Comparison of ENCODE assay signal across 15 mouse cellular contexts in the genomic region with DNA sequence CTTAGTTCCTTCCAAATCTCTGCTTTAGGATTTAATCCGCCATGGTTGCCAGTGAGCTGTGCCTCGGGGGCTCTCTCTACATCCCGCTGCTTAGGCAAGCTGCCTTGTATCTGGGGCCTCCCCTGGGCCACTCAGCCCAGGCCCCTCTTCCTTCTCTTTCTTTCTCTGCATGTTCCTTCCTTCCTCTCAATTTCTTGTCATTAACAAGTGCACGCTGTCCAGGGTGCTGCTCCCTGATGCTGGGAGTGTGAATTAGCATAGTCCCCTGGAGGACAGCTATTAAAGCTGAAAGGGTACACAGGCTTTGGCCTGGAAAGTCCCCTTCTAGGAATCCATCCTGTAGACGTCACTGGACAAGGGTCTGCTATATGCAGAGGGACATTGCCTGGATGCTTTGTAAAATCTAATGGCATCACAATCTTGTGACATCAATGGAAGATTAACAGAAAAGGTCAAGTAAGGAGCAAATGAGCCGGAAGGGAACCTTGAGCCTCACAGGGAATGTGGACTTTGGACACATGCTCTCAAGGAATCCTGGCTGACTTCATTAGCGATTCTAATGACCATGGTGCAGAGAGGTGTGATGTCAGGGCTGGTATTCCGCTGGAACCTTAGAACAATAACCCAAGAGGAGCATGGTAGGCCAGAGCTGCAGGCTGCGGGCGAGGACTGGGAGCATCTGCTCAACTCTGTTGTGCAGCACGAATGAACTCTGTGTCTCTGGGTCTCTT. TPM values are rescaled to one million over a fixed set of nuclear protein-coding genes. Genes with fewer than 3 reads are reported as not detected.
DNase-seq lines count a peak whose midpoint lies in the region; ATAC-seq and TF ChIP-seq lines count a peak whose summit lies in the region.
"Had no signal": no experiment of that assay in that cellular context is flagged by ENCODE, and none has a peak within 500 bp of the region (broad histone marks: within the 10 kb centered on the region; RNA-seq: fewer than 3 reads in every experiment).

No protein-coding gene starts in this region.

- H3K79me2 ChIP-seq in MEL (ENCODE audit: control insufficient read depth, insufficient read depth, low read length, poor library complexity), result no peaks in the 10 kb centered on the region

- intact Hi-C loops in heart, postnatal 36 days (cut with DNase I), result no loop called here

- H3K27ac ChIP-seq in hindbrain, embryonic 11.5 days (ENCODE audit: low read depth, low read length), result no peak overlapping the region
- H3K27ac ChIP-seq in hindbrain, postnatal 0 days, result no peak overlapping the region
- H3K27ac ChIP-seq in MEL (ENCODE audit: control insufficient read depth, low read depth, low read length), result no peak overlapping the region
- H3K27ac ChIP-seq in kidney, adult 2 months (ENCODE audit: insufficient read depth, low read depth, low read length), result no peak overlapping the region
- no peak overlapping the region for H3K27ac ChIP-seq in limb, embryonic 14.5 days (replicated peaks; ENCODE audit: low read depth, low read length)
- H3K27ac ChIP-seq: neural tube, embryonic 12.5 days had no signal

- 44% methylated on average over 11 of the region's 11 CpGs for whole genome bisulfite sequencing in hindbrain, embryonic 11.5 days
- WGBS in hindbrain, postnatal 0 days, result 39% methylated on average over 11 of the region's 11 CpGs
- WGBS in kidney, adult 2 months, result 50% methylated on average over 11 of the region's 11 CpGs
- WGBS in limb, embryonic 14.5 days, result 59% methylated on average over 11 of the region's 11 CpGs

- no peaks in the 10 kb centered on the region for H3K36me3 ChIP-seq in hindbrain, embryonic 11.5 days (ENCODE audit: control insufficient read depth, insufficient read depth, low read length)
- no peaks in the 10 kb centered on the region for H3K36me3 ChIP-seq in hindbrain, postnatal 0 days (ENCODE audit: insufficient read depth, low read length)
- H3K36me3 ChIP-seq in MEL (ENCODE audit: control insufficient read depth in 1 of 2, insufficient read depth in 2 of 2, low read length in 2 of 2), result no peaks in the 10 kb centered on the region
- no peaks in the 10 kb centered on the region for H3K36me3 ChIP-seq in kidney, adult 2 months (ENCODE audit: control insufficient read depth, insufficient read depth, low read length)
- H3K36me3 ChIP-seq in limb, embryonic 14.5 days (ENCODE audit: control insufficient read depth, insufficient read depth, low read length), result no peaks in the 10 kb centered on the region
- H3K36me3 ChIP-seq: neural tube, embryonic 12.5 days had no signal

- no peaks in the 10 kb centered on the region for H3K27me3 ChIP-seq in hindbrain, embryonic 11.5 days (ENCODE audit: control insufficient read depth, insufficient read depth, low read length)
- no peaks in the 10 kb centered on the region for H3K27me3 ChIP-seq in hindbrain, postnatal 0 days (ENCODE audit: insufficient read depth, low read length)
- peaks cover 0 to 4% of the 10 kb centered on the region in 2 experiments; a peak in 3 of 4 replicates for H3K27me3 ChIP-seq in MEL (ENCODE audit: control insufficient read depth in 1 of 2, insufficient read depth in 2 of 2, low read length in 2 of 2)
- H3K27me3 ChIP-seq in kidney, adult 2 months (replicated peaks; ENCODE audit: control insufficient read depth, insufficient read depth, low read length), result no peaks in the 10 kb centered on the region
- no peaks in the 10 kb centered on the region for H3K27me3 ChIP-seq in limb, embryonic 14.5 days (ENCODE audit: control insufficient read depth, insufficient read depth, low read length)
- H3K27me3 ChIP-seq: neural tube, embryonic 12.5 days had no signal

- no peak for TF ChIP-seq RAD21 in MEL (IDR thresholded peaks at IDR 0.05; ENCODE audit: low read depth, low read length)

- no peaks in the 10 kb centered on the region for H3K9me3 ChIP-seq in hindbrain, embryonic 11.5 days (ENCODE audit: control insufficient read depth, low read length)
- no peaks in the 10 kb centered on the region for H3K9me3 ChIP-seq in hindbrain, postnatal 0 days (ENCODE audit: low read length)
- no peaks in the 10 kb centered on the region for H3K9me3 ChIP-seq in MEL (replicated peaks; ENCODE audit: insufficient read depth, low read length)
- H3K9me3 ChIP-seq in limb, embryonic 14.5 days (ENCODE audit: control insufficient read depth, low read length), result no peaks in the 10 kb centered on the region
- H3K9me3 ChIP-seq: neural tube, embryonic 12.5 days had no signal

- TF ChIP-seq CTCF in hindbrain, postnatal 0 days (IDR thresholded peaks at IDR 0.05; ENCODE audit: low read depth), result no peak
- TF ChIP-seq CTCF in MEL (IDR thresholded peaks at IDR 0.05 in 2 of 3, conservative IDR thresholded peaks at IDR 0.05 in 1 of 3; ENCODE audit: control insufficient read depth in 1 of 3, insufficient read depth in 1 of 3, low read depth in 2 of 3, low read length in 3 of 3, poor library complexity in 1 of 3, severe bottlenecking in 1 of 3), result no peak
- TF ChIP-seq CTCF in kidney, adult 2 months (conservative IDR thresholded peaks at IDR 0.05; ENCODE audit: insufficient read depth, insufficient read length, low read depth, low read length), result no peak

- no peak overlapping the region for H3K4me2 ChIP-seq in hindbrain, embryonic 11.5 days (replicated peaks; ENCODE audit: low read depth, low read length)
- no peak overlapping the region for H3K4me2 ChIP-seq in hindbrain, postnatal 0 days (ENCODE audit: low read depth, low read length)
- H3K4me2 ChIP-seq in limb, embryonic 14.5 days (replicated peaks; ENCODE audit: low read depth, low read length, severe bottlenecking), result no peak overlapping the region
- H3K4me2 ChIP-seq: neural tube, embryonic 12.5 days had no signal

- peak; percentile 23 for DNase-seq in hindbrain, embryonic 11.5 days (ENCODE audit: low spot score)
- DNase-seq in hindbrain, postnatal 0 days (ENCODE audit: low spot score), result no peak
- DNase-seq in MEL (ENCODE audit: low read depth, low spot score), result peak; percentile 20
- DNase-seq in kidney, adult 2 months, result peak; percentile 82
- DNase-seq in limb, embryonic 14.5 days (ENCODE audit: low spot score), result peak; percentile 12
- DNase-seq in natural killer cell, adult 2 months (ENCODE audit: low spot score in 2 of 2), result no peak
- no peak for DNase-seq in layer of hippocampus, adult 8-10 months (ENCODE audit: low spot score in 2 of 2)
- no peak for DNase-seq in heart, postnatal 36 days
- DNase-seq: cerebellum, postnatal 10 days; heart, adult 18-20 months; lung, postnatal 36 days; right cerebral cortex, postnatal 4 days had no signal

- H3K4me3 ChIP-seq in hindbrain, embryonic 11.5 days (ENCODE audit: low read depth, low read length), result no peak overlapping the region
- H3K4me3 ChIP-seq in hindbrain, postnatal 0 days (ENCODE audit: low read length), result no peak overlapping the region
- no peak overlapping the region for H3K4me3 ChIP-seq in MEL (ENCODE audit: control insufficient read depth in 1 of 2, insufficient read depth in 1 of 2, low read depth in 2 of 2, low read length in 2 of 2)
- no peak overlapping the region for H3K4me3 ChIP-seq in kidney, adult 2 months (ENCODE audit: insufficient read depth, low read depth, low read length)
- no peak overlapping the region for H3K4me3 ChIP-seq in limb, embryonic 14.5 days (replicated peaks; ENCODE audit: low read length)
- H3K4me3 ChIP-seq: neural tube, embryonic 12.5 days had no signal

- no peak overlapping the region for H3K9ac ChIP-seq in hindbrain, embryonic 11.5 days (ENCODE audit: low read depth, low read length)
- H3K9ac ChIP-seq in hindbrain, postnatal 0 days (replicated peaks; ENCODE audit: low read length), result no peak overlapping the region
- no peak overlapping the region for H3K9ac ChIP-seq in MEL (ENCODE audit: control insufficient read depth, low read depth, low read length, poor library complexity, severe bottlenecking)
- no peak overlapping the region for H3K9ac ChIP-seq in limb, embryonic 14.5 days (ENCODE audit: low read depth, low read length, severe bottlenecking)
- H3K9ac ChIP-seq: neural tube, embryonic 12.5 days had no signal

- no peak for TF ChIP-seq EP300 in MEL (IDR thresholded peaks at IDR 0.05; ENCODE audit: low read depth in 1 of 2, low read length in 2 of 2)

- no peak for ATAC-seq in hindbrain, embryonic 11.5 days (ENCODE audit: low FRiP score)
- ATAC-seq in hindbrain, postnatal 0 days, result no peak
- no peak for ATAC-seq in limb, embryonic 14.5 days (ENCODE audit: low FRiP score, low read depth)

- no peak for TF ChIP-seq POLR2A in MEL (IDR thresholded peaks at IDR 0.05; ENCODE audit: control insufficient read depth in 1 of 2, insufficient read depth in 1 of 2, low read depth in 1 of 2, low read length in 2 of 2, poor library complexity in 1 of 2)
- no peak for TF ChIP-seq POLR2A in kidney, adult 2 months (IDR thresholded peaks at IDR 0.05; ENCODE audit: low read depth, low read length)
- no peak for TF ChIP-seq POLR2A in limb, embryonic 14.5 days (IDR thresholded peaks at IDR 0.05; ENCODE audit: borderline replicate concordance, extremely low read depth, insufficient read depth, insufficient read length)

- H3K4me1 ChIP-seq in hindbrain, embryonic 11.5 days (replicated peaks; ENCODE audit: control insufficient read depth, insufficient read depth, low read length), result peaks cover 2% of the 10 kb centered on the region; the same call in 1 of the 2 replicates
- H3K4me1 ChIP-seq in hindbrain, postnatal 0 days (ENCODE audit: insufficient read depth, low read length), result 0 out of 2 replicates have a peak, but pooled peaks cover 4% of the 10 kb centered on the region
- no peaks in the 10 kb centered on the region for H3K4me1 ChIP-seq in MEL (ENCODE audit: control insufficient read depth in 1 of 2, insufficient read depth in 2 of 2, low read length in 2 of 2)
- no peaks in the 10 kb centered on the region for H3K4me1 ChIP-seq in kidney, adult 2 months (ENCODE audit: control insufficient read depth, insufficient read depth, low read length)
- H3K4me1 ChIP-seq in limb, embryonic 14.5 days (ENCODE audit: control insufficient read depth, insufficient read depth, low read length), result no peaks in the 10 kb centered on the region

RNA-seq across cellular contexts. Expression of a gene that starts 20.7 kb away (rescaled TPM):
- 128 and 135 TPM in 2 replicates for polyA plus RNA-seq in hindbrain, embryonic 11.5 days (2014; fragmentation: Nextera tagmentation; extraction: Ambion mirVana)
- total RNA-seq in hindbrain, postnatal 0 days (2014; rRNA removed), result 38.5 and 38.8 TPM in 2 replicates
- polyA plus RNA-seq in hindbrain, postnatal 0 days (2015; fragmentation: Nextera tagmentation; extraction: Ambion mirVana), result 122 and 123 TPM in 2 replicates
- total RNA-seq in MEL (2012; rRNA removed), result 9.7 and 10.4 TPM in 2 replicates
- polyA plus RNA-seq in MEL (2012; ENCODE audit: insufficient read depth in 1 of 2, insufficient read length in 2 of 2, low read depth in 1 of 2, low replicate concordance in 2 of 2, missing spikeins in 1 of 2), result 10 to 100 TPM in 1 of 2 experiments, not detected in 1; 18.0 TPM
- 46.2 and 64.2 TPM in 2 replicates for polyA plus RNA-seq in kidney, adult 2 months (2012; rRNA removed)
- polyA plus RNA-seq in limb, embryonic 14.5 days (2012; rRNA removed), result 44.4 and 45.3 TPM in 2 replicates
- polyA plus RNA-seq in limb, embryonic 14.5 days (2014; fragmentation: Nextera tagmentation; extraction: Ambion mirVana), result 98.1 and 102 TPM in 2 replicates
- 10 to 100 TPM; 20.4 to 29.8 (median 25.7) TPM for total RNA-seq in layer of hippocampus, adult 8-10 months (2022)
- 10 to 100 TPM; 11.4 to 13.4 TPM for total RNA-seq in heart, postnatal 36 days (2021)

RNA-seq across cellular contexts. Expression of a gene that starts 33.4 kb away (rescaled TPM):
- polyA plus RNA-seq in hindbrain, embryonic 11.5 days (2014; fragmentation: Nextera tagmentation; extraction: Ambion mirVana), result 1.8 and 2.4 TPM in 2 replicates
- 22.5 and 24.4 TPM in 2 replicates for total RNA-seq in hindbrain, postnatal 0 days (2014; rRNA removed)
- polyA plus RNA-seq in hindbrain, postnatal 0 days (2015; fragmentation: Nextera tagmentation; extraction: Ambion mirVana), result 19.8 and 21.6 TPM in 2 replicates
- total RNA-seq in MEL (2012; rRNA removed), result not detected in 2 replicates
- not detected for polyA plus RNA-seq in MEL (2012; ENCODE audit: insufficient read depth in 1 of 2, insufficient read length in 2 of 2, low read depth in 1 of 2, low replicate concordance in 2 of 2, missing spikeins in 1 of 2)
- 0.02 TPM in 1 of 2 replicates, not detected in the other for polyA plus RNA-seq in kidney, adult 2 months (2012; rRNA removed)
- polyA plus RNA-seq in limb, embryonic 14.5 days (2012; rRNA removed), result 0.03 TPM in 1 of 2 replicates, not detected in the other
- polyA plus RNA-seq in limb, embryonic 14.5 days (2014; fragmentation: Nextera tagmentation; extraction: Ambion mirVana), result not detected in 2 replicates
- total RNA-seq in layer of hippocampus, adult 8-10 months (2022), result 10 to 100 TPM; 30.6 to 36.9 (median 33.2) TPM
- not detected for total RNA-seq in heart, postnatal 36 days (2021)
- total RNA-seq: heart, adult 18-20 months; hematopoietic stem cell, adult 5-6 weeks; liver, adult 2 months had no signal
- polyA plus RNA-seq: liver, adult 2 months had no signal

RNA-seq across cellular contexts. Expression of a gene that starts 53.0 kb away (rescaled TPM):
- 1.2 and 1.7 TPM in 2 replicates for polyA plus RNA-seq in hindbrain, embryonic 11.5 days (2014; fragmentation: Nextera tagmentation; extraction: Ambion mirVana)
- 1.7 and 1.9 TPM in 2 replicates for total RNA-seq in hindbrain, postnatal 0 days (2014; rRNA removed)
- polyA plus RNA-seq in hindbrain, postnatal 0 days (2015; fragmentation: Nextera tagmentation; extraction: Ambion mirVana), result 7.6 and 11.3 TPM in 2 replicates
- not detected in 2 replicates for total RNA-seq in MEL (2012; rRNA removed)
- polyA plus RNA-seq in MEL (2012; ENCODE audit: insufficient read depth in 1 of 2, insufficient read length in 2 of 2, low read depth in 1 of 2, low replicate concordance in 2 of 2, missing spikeins in 1 of 2), result not detected
- polyA plus RNA-seq in kidney, adult 2 months (2012; rRNA removed), result 16.8 and 53.3 TPM in 2 replicates
- 0.16 TPM in 1 of 2 replicates, not detected in the other for polyA plus RNA-seq in limb, embryonic 14.5 days (2012; rRNA removed)
- polyA plus RNA-seq in limb, embryonic 14.5 days (2014; fragmentation: Nextera tagmentation; extraction: Ambion mirVana), result 0.29 TPM in 1 of 2 replicates, not detected in the other
- total RNA-seq in layer of hippocampus, adult 8-10 months (2022), result 10 to 100 TPM; 58.2 to 61.8 (median 60.5) TPM
- total RNA-seq in heart, postnatal 36 days (2021), result under 1 TPM; 0.42 to 0.57 TPM
- total RNA-seq: hematopoietic stem cell, adult 5-6 weeks had no signal
- polyA plus RNA-seq: liver, adult 2 months had no signal

Comparison
In these comparisons a context has a peak if more than half of its experiments do, and no peak if none do; other contexts are left out.
1. DNase-seq: peak in hindbrain, embryonic 11.5 days (single experiment), MEL (single experiment), kidney, adult 2 months (single experiment) and limb, embryonic 14.5 days (single experiment); none in hindbrain, postnatal 0 days (single experiment), natural killer cell, adult 2 months (0 of 2), layer of hippocampus, adult 8-10 months (0 of 2) and heart, postnatal 36 days (0 of 2).